Mouse (Mus musculus) right cerebral cortex, postnatal 36 days (tissue): ENCODE results near the gene Ulk2.
"Not testable (repeated sequence)": the region's sequence is repeated elsewhere in the genome, so short reads cannot be mapped to it uniquely, and the experiment has no call there.

Experiments used
- DNase-seq, 2 experiments: peaks; one replicate each; pipeline ENCODE4 v3.0.0; 2022; ENCODE audit warnings: low spot score in 2 of 2, mixed read lengths in 1 of 2

The Ulk2 gene

GRCm38 (mm10) chr11:61854988-61855411 is at the start of gene Ulk2:
TSS of gene Ulk2 (minus strand) at chr11:61855073.
- peak; percentile 80 to 87 for DNase-seq

GRCm38 (mm10) chr11:61882183-61882582 is 27.3 kb upstream of the Ulk2 start:
- no peak for DNase-seq

- no peak for DNase-seq
Observed at GRCm38 (mm10) chr11:61879921-61880320, 25.0 kb upstream of the Ulk2 start.

- no peak for DNase-seq
Observed at GRCm38 (mm10) chr11:61871881-61872280, 17.0 kb upstream of the Ulk2 start.

- DNase-seq: no peak
Observed at GRCm38 (mm10) chr11:61866856-61867255, 12.0 kb upstream of the Ulk2 start.

GRCm38 (mm10) chr11:61861781-61862547 is 7.1 kb upstream of the Ulk2 start:
- DNase-seq: no peak

- no peak for DNase-seq
Observed at GRCm38 (mm10) chr11:61859316-61859715, 4.4 kb upstream of the Ulk2 start.

- no peak for DNase-seq
Observed at GRCm38 (mm10) chr11:61855539-61855938, 666 bp upstream of the Ulk2 start.

GRCm38 (mm10) chr11:61854211-61854987 is 474 bp downstream of the Ulk2 start:
- peak; percentile 81 to 83 for DNase-seq

- no peak for DNase-seq
Observed at GRCm38 (mm10) chr11:61853659-61854058, 1.2 kb downstream of the Ulk2 start.

- no peak for DNase-seq
Observed at GRCm38 (mm10) chr11:61852916-61853315, 2.0 kb downstream of the Ulk2 start.

- DNase-seq: no peak
Observed at GRCm38 (mm10) chr11:61851195-61851594, 3.7 kb downstream of the Ulk2 start.

GRCm38 (mm10) chr11:61840663-61841062 is 14.2 kb downstream of the Ulk2 start:
- not testable (repeated sequence) for DNase-seq

- DNase-seq: no peak
Observed at GRCm38 (mm10) chr11:61839940-61840339, 14.9 kb downstream of the Ulk2 start.

- no peak for DNase-seq
Observed at GRCm38 (mm10) chr11:61839182-61839581, 15.7 kb downstream of the Ulk2 start.

- DNase-seq: no peak
Observed at GRCm38 (mm10) chr11:61809793-61810192, 45.1 kb downstream of the Ulk2 start.

- no peak for DNase-seq
Observed at GRCm38 (mm10) chr11:61808551-61809117, 46.2 kb downstream of the Ulk2 start.

GRCm38 (mm10) chr11:61793441-61793840 is 61.4 kb downstream of the Ulk2 start:
- no peak for DNase-seq

- no peak for DNase-seq
Observed at GRCm38 (mm10) chr11:61788550-61788949, 66.3 kb downstream of the Ulk2 start.

- DNase-seq: not testable (repeated sequence)
Observed at GRCm38 (mm10) chr11:61782526-61782925, 72.3 kb downstream of the Ulk2 start.

GRCm38 (mm10) chr11:61774551-61775149 is 80.2 kb downstream of the Ulk2 start:
- DNase-seq: peak in 1 of 2 experiments; percentile 44
